Mouse (Mus musculus) midbrain, embryonic 16.5 days (tissue): ENCODE measurements around the gene Zfyve27. TPM values are rescaled to one million over a fixed set of nuclear protein-coding genes. Genes with fewer than 3 reads are reported as not detected.

Source experiments
- ATAC-seq: fragments of 200-750 bp; cut with Nextera tagmentation; 2 replicates; pipeline ENCODE4 v1.8.0; 2017; ENCODE audit warnings: moderate TSS enrichment
- H3K27ac ChIP-seq: fragments of 300-500 bp; sonication (generic); 2 replicates; pipeline ENCODE4 v1.5.1; 2014; ENCODE audit warnings: mild to moderate bottlenecking, low read length, mixed read lengths
- H3K27me3 ChIP-seq: fragments of 300-500 bp; sonication (generic); 2 replicates; pipeline ENCODE4 v1.6.1; 2014; ENCODE audit warnings: low read depth, low read length, mixed read lengths; ENCODE audit not compliant: control insufficient read depth, insufficient read depth
- H3K36me3 ChIP-seq: fragments of 300-500 bp; sonication (generic); 2 replicates; pipeline ENCODE4 v1.6.1; 2014; ENCODE audit warnings: mild to moderate bottlenecking, low read length, moderate library complexity, mixed read lengths; ENCODE audit not compliant: control insufficient read depth, insufficient read depth
- H3K4me1 ChIP-seq: fragments of 300-500 bp; sonication (generic); 2 replicates; pipeline ENCODE4 v1.6.1; 2014; ENCODE audit warnings: mild to moderate bottlenecking, low read length, mixed read lengths; ENCODE audit not compliant: control insufficient read depth, insufficient read depth
- H3K4me2 ChIP-seq: fragments of 300-500 bp; sonication (generic); 2 replicates; pipeline ENCODE4 v1.6.1; 2014; ENCODE audit warnings: mild to moderate bottlenecking, low read length, mixed read lengths
- H3K4me3 ChIP-seq: fragments of 300-500 bp; sonication (generic); 2 replicates; pipeline ENCODE4 v1.5.1; 2014; ENCODE audit warnings: low read depth, mild to moderate bottlenecking, low read length, moderate library complexity, mixed read lengths
- H3K9ac ChIP-seq: fragments of 300-500 bp; sonication (generic); 2 replicates; pipeline ENCODE4 v1.6.1; 2014; ENCODE audit warnings: low read depth, low read length, mixed read lengths
- H3K9me3 ChIP-seq: fragments of 300-500 bp; sonication (generic); replicated peaks from 2 replicates; pipeline ENCODE4 v1.6.1; 2014; ENCODE audit warnings: mild to moderate bottlenecking, low read length, mixed read lengths; ENCODE audit not compliant: control insufficient read depth, poor library complexity, severe bottlenecking
- WGBS: fragments of 180-500 bp; shearing (Covaris S2); extraction: QIAGEN DNeasy Blood & Tissue Kit; methylation state at CpG from one replicate; pipeline ENCODE4 v1.1.7; 2014; 5-methylcytosine and 5-hydroxymethylcytosine counted together
- polyA plus RNA-seq: library from polyadenylated mRNA; unstranded; fragments of >200 nt; fragmentation: Nextera tagmentation; extraction: Ambion mirVana; gene quantifications from 2 replicates; pipeline ENCODE4 v1.2.1, GENCODE M21; 2015

The Zfyve27 gene
- polyA plus RNA-seq, 1 experiment from 2014 or later = 65.7 TPM

GRCm38 (mm10) chr19:42146276-42147010, 17.3 kb upstream of the Zfyve27 start:
- H3K4me2 ChIP-seq = no peak overlapping the region
- 92% methylated on average over 9 of the region's 9 CpGs for WGBS
- no peak overlapping the region for H3K9ac ChIP-seq
- H3K4me3 ChIP-seq = no peak overlapping the region; the same call in 1 of the 2 replicates
- H3K27ac ChIP-seq = no peak overlapping the region
- H3K36me3 ChIP-seq = no peaks in the 10 kb centered on the region
- no peak for ATAC-seq
- peaks cover 15% of the 10 kb centered on the region for H3K27me3 ChIP-seq
- 0 out of 2 replicates have a peak, but pooled peaks cover 2% of the 10 kb centered on the region for H3K4me1 ChIP-seq
- H3K9me3 ChIP-seq = no peaks in the 10 kb centered on the region

DNA sequence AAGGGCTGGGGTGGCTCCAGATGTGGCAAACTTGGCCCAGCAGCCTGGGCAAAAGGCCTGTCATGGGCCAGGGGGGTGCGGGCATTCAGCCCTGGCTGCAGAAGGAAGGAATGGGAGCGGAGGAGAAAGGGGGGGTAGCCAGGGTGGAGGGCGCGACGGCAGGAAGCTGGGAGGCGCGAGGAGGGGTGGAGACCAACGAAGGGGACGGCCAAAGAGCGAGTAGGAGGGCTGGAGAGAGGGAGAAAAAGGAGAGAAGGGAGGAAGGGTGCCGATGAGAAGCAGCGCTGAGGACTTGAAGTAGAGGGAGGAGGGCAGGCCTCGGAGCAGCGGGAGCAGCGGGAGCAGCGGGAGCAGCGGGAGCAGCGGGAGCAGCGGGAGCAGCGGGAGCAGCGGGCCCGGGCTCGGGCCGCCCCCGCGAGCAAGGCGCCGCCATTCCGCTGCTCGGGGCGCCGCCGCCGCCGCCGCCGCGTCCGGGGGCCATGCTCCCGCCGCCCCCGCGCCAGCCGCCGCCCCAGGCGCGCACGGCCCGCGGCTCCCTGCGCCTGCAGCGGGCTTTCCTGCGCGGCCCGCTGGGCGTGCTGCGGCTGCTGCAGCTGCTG, 16.5 kb upstream of the Zfyve27 start, which contains the start of gene Marveld1:
Marveld1 (plus strand) TSS at position 231 of the 599 bp plus-strand sequence.
- 0 out of 2 replicates have a peak, but pooled peaks cover 2% of the 10 kb centered on the region for H3K4me1 ChIP-seq
- 1% methylated on average over 22 of the region's 57 CpGs for WGBS
- H3K9me3 ChIP-seq = no peaks in the 10 kb centered on the region
- H3K27ac ChIP-seq = peak within 1 kb of the TSS; percentile 58
- peaks cover 15% of the 10 kb centered on the region for H3K27me3 ChIP-seq
- no peaks in the 10 kb centered on the region for H3K36me3 ChIP-seq
- H3K4me3 ChIP-seq = peak within 1 kb of the TSS; percentile 61
- ATAC-seq = peak; percentile 34; the same call in 1 of the 2 replicates
- peak within 1 kb of the TSS; percentile 83 for H3K4me2 ChIP-seq
- H3K9ac ChIP-seq = peak within 1 kb of the TSS; percentile 77

DNA sequence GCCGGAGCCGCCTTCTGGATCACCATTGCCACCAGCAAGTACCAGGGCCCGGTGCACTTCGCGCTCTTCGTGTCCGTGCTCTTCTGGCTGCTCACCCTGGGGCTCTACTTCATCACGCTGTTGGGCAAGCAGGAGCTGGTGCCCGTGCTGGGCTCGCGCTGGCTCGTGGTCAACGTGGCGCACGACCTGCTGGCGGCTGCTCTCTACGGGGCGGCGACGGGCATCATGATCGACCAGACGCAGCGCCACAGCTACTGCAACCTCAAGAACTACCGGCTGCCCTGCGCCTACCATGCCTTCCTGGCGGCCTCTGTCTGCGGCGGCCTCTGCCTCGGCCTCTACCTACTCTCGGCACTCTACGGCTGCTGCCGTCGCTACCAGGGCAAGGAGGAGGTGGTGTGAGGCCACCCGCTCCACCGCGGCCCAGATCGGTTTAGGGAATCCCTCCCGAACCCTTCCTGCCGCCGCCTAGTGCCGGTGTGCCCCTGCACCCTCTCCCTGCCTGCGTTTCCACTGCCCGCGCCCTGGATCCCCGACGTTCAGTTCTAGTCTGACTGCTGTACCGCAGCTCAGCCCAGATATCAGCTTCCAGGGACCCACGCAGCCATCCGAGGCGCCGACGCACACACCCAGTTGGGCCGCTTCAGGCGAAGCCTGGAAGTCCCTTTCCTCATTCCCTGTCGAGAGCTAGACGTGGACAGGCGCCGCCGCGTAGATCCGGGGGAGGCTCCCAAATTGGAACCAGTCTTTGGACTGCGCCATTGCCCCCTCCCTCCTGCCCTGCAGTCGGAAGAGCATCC, 15.8 kb upstream of the Zfyve27 start:
- H3K36me3 ChIP-seq = no peaks in the 10 kb centered on the region
- no peaks in the 10 kb centered on the region for H3K9me3 ChIP-seq
- peak overlapping the region; percentile 58 for H3K27ac ChIP-seq
- H3K27me3 ChIP-seq = peaks cover 15% of the 10 kb centered on the region
- peak; percentile 59 for ATAC-seq
- peak overlapping the region; percentile 77 for H3K9ac ChIP-seq
- H3K4me3 ChIP-seq = peak overlapping the region; percentile 61
- H3K4me1 ChIP-seq = 0 out of 2 replicates have a peak, but pooled peaks cover 2% of the 10 kb centered on the region
- H3K4me2 ChIP-seq = peak overlapping the region; percentile 83
- WGBS = under 1% methylated on average over 63 of the region's 63 CpGs

DNA sequence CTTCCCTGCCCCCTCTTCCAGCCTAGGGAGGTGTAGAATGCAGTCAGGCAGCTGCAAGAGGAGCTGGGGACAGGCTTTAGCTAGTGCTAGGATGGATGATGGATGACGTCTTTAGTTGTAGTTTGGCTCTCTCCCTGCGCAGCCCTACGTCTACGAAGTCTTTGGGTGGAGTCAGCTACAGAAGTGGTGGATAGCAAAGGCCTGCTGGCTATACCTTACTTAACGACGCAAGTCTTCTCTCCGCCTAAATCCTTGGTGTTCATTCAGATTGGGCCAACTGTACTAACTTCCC, 15.2 kb upstream of the Zfyve27 start:
- peak overlapping the region; percentile 61 for H3K4me3 ChIP-seq
- H3K4me1 ChIP-seq = 0 out of 2 replicates have a peak, but pooled peaks cover 2% of the 10 kb centered on the region
- H3K36me3 ChIP-seq = no peaks in the 10 kb centered on the region
- H3K27me3 ChIP-seq = peaks cover 15% of the 10 kb centered on the region
- no peak overlapping the region for H3K27ac ChIP-seq
- 0 out of 2 replicates have a peak, but pooled peaks have one; percentile 16 for ATAC-seq
- no peaks in the 10 kb centered on the region for H3K9me3 ChIP-seq
- H3K4me2 ChIP-seq = peak overlapping the region; percentile 83
- peak overlapping the region; percentile 77 for H3K9ac ChIP-seq
- 30% methylated on average over 7 of the region's 7 CpGs for WGBS

DNA sequence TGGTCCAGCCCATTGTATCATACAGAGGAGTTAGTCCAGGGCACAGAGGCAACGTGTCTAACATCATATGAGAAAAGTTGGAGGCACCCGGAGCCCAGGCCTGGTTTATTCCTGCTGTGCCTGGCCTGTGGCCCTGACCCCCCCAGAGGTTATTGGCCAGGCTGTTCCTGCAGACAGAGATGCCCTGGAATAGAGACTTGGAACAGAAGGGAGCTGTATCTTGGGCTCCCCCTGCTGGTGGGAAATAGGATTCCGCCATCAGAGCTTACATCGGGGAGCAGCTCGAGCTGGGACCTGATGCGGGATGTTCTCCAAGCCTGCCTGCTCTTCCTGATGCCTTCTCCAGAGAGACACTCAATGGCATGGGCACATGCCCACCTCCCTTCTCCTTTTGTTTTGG, 11.8 kb upstream of the Zfyve27 start:
- Histone ChIP-seq H3K27ac (no peak overlapping the region), H3K4me2 (no peak overlapping the region), H3K36me3 (no peaks in the 10 kb centered on the region), H3K27me3 (peaks cover 10% of the 10 kb centered on the region), H3K9me3 (no peaks in the 10 kb centered on the region), H3K4me1 (0 out of 2 replicates have a peak, but pooled peaks cover 2% of the 10 kb centered on the region), H3K4me3 (no peak overlapping the region), H3K9ac (no peak overlapping the region)
- no peak for ATAC-seq
- WGBS = 7% methylated on average over 6 of the region's 6 CpGs

DNA sequence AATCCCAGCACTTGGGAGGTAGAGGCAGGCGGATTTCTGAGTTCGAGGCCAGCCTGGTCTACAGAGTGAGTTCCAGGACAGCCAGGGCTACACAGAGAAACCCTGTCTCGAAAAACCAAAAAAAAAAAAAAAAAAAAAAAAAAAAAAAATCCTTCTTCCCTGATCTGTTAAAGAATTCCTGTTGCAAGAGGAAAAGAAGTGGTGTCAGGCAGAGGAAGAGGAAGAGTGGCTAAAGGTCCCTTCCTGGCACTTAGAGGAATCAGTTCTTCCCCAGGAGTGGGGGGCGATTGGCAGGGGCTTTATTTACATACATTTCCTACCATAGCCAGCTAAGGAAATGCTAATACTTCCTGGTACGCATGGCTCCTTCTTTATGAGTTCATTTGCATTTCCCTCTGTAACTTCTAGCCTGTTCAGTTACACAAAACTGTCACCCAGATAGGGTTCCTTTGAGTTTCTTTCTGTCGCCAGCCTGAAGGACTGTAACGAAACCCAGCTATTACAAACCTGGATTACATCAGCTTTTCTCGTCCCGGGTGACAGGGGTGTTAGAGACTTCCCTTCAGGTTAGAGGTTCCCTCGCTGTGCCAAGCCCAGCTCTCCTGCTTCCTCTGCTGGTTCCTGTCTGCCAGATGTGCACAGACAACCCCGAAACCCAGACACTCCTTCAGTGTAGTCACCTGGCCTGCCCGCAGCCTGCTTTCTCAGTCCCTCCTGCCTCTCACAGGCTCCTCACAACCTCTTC, 6.1 kb upstream of the Zfyve27 start:
- H3K27ac ChIP-seq = no peak overlapping the region
- no peaks in the 10 kb centered on the region for H3K27me3 ChIP-seq
- no peak for ATAC-seq
- no peaks in the 10 kb centered on the region for H3K36me3 ChIP-seq
- H3K9ac ChIP-seq = no peak overlapping the region
- no peaks in the 10 kb centered on the region for H3K4me1 ChIP-seq
- WGBS = 69% methylated on average over 11 of the region's 12 CpGs
- H3K4me3 ChIP-seq = no peak overlapping the region
- no peaks in the 10 kb centered on the region for H3K9me3 ChIP-seq
- no peak overlapping the region for H3K4me2 ChIP-seq

DNA sequence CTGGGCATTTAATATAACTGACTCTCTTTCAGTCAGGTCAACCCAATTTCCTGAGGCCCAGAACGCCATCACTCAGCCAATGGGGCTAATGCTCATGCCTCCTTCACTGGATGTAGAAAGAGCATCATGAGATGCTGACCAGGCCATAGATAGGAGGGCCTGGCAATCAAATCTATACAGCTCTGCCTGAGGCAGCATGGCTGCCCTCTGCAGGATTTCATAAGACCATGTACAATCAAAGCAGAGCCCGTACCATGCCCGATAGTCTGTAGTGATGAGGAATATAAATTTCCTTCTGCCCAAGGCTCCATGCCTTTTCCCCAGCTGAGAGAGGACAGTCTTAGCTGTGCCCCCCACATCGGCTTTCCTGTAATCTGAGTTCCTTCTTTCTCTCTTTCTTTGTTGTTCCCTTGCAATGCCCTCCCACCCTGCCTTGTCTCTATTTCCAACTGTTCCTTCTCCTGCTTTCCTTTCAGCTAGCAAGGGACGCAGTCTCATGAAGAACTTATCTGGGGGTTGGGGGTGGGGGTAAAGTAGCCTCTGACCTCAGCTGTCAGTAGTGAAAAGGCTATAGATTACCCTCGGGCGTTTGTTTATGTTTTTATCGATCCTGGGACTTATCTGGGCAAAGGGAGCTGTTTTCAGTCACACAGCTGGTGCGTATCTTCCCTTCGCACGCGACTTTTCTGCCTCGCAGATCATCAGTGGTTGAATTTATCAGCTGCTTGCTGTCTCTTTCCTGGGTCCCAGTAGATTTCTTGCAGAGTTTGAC, 5.3 kb upstream of the Zfyve27 start:
- no peak overlapping the region for H3K4me2 ChIP-seq
- no peak overlapping the region for H3K4me3 ChIP-seq
- H3K27ac ChIP-seq = no peak overlapping the region
- H3K27me3 ChIP-seq = no peaks in the 10 kb centered on the region
- H3K36me3 ChIP-seq = no peaks in the 10 kb centered on the region
- no peak overlapping the region for H3K9ac ChIP-seq
- H3K9me3 ChIP-seq = no peaks in the 10 kb centered on the region
- no peaks in the 10 kb centered on the region for H3K4me1 ChIP-seq
- WGBS = 62% methylated on average over 13 of the region's 13 CpGs
- ATAC-seq = no peak

DNA sequence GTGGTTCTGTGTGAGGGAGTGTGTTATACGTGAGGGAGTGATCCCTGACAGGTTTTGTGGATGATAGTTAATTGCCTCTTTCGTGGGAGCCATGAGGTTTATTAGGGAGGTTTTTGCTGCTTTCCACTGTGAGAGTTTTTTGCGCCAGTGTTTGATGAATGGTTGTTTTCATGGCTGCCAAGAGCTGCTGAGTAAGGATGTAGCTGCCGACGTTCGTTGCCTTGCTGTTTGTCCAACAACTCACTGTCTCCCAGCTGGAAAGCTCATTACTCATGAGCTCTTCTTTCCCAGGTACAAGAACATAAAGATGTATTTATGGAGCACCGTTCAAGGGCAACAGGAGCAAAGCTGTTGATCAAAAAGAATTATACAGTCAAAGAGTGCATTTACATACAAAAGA, 437 bp downstream of the Zfyve27 start:
- Histone ChIP-seq H3K4me1 (no peaks in the 10 kb centered on the region), H3K36me3 (no peaks in the 10 kb centered on the region), H3K27me3 (peaks cover 7% of the 10 kb centered on the region), H3K4me2 (no peak overlapping the region), H3K9ac (no peak overlapping the region), H3K27ac (no peak overlapping the region), H3K4me3 (no peak overlapping the region), H3K9me3 (no peaks in the 10 kb centered on the region)
- no peak for ATAC-seq
- 47% methylated on average over 7 of the region's 7 CpGs for WGBS
